Mouse (Mus musculus) gastrocnemius, adult 2 months (tissue): Measurements from ENCODE around the gene Atxn2. TPM values are rescaled to one million over a fixed set of nuclear protein-coding genes. Genes with fewer than 3 reads are reported as not detected.

Experiments
- DNase-seq: peaks from one replicate; pipeline ENCODE4 v3.0.0; 2022
- H3K27ac ChIP-seq: fragments of 200-600 bp; 2 replicates; pipeline ENCODE4 v1.8.1; 2022; ENCODE audit warnings: mild to moderate bottlenecking
- H3K4me3 ChIP-seq: fragments of 200-600 bp; 2 replicates; pipeline ENCODE4 v1.8.1; 2022; ENCODE audit warnings: mild to moderate bottlenecking, moderate library complexity
- CTCF ChIP-seq: fragments of 200-600 bp; IDR thresholded peaks from 2 replicates; pipeline ENCODE4 v1.8.1; 2022; ENCODE audit warnings: antibody characterized with exemption, mild to moderate bottlenecking, moderate library complexity
- intact Hi-C: fragments of 180-260 bp; cut with DNase I; formaldehyde crosslinking; loops from one replicate; pipeline ENCODE4 v1.15.1; 2025
- total RNA-seq, 2 experiments: library from RNA; stranded (reverse); gene quantifications; 2 replicates each; pipeline ENCODE4 v1.2.3; 2021

Atxn2 gene
- total RNA-seq, 2 experiments from 2014 or later, result 94.6 to 117 TPM

GRCm38 (mm10) chr5:121749633-121750032, 38.5 kb downstream of the Atxn2 start:
- H3K27ac ChIP-seq, result no peak overlapping the region
- intact Hi-C loops, result no loop called here
- no peak for DNase-seq
- no peak overlapping the region for H3K4me3 ChIP-seq
- no peak for TF ChIP-seq CTCF

GRCm38 (mm10) chr5:121757900-121758299, 46.8 kb downstream of the Atxn2 start:
- H3K27ac ChIP-seq, result peak overlapping the region; percentile 20; the same call in 1 of the 2 replicates
- no peak for DNase-seq
- no peak overlapping the region for H3K4me3 ChIP-seq
- TF ChIP-seq CTCF, result no peak
- intact Hi-C loops, result loop anchor here (5.0 kb wide), 1 partner anchor 46 kb away; the partner anchor contains the start of gene Atxn2

- Histone ChIP-seq H3K4me3 (no peak overlapping the region), H3K27ac (peak overlapping the region; percentile 20; the same call in 1 of the 2 replicates)
- TF ChIP-seq CTCF, result no peak
- intact Hi-C loops, result loop anchor here (5.0 kb wide), 1 partner anchor 46 kb away; the partner anchor contains the start of gene Atxn2
- DNase-seq, result no peak
These were observed 47.2 kb downstream of the Atxn2 start for GRCm38 (mm10) chr5:121758341-121758740.

- Histone ChIP-seq H3K4me3 (no peak overlapping the region), H3K27ac (no peak overlapping the region)
- no peak for TF ChIP-seq CTCF
- intact Hi-C loops, result loop anchor here (5.0 kb wide), 1 partner anchor 48 kb away; the partner anchor contains the start of gene Atxn2
- no peak for DNase-seq
These were observed 48.8 kb downstream of the Atxn2 start for GRCm38 (mm10) chr5:121759921-121760320.

DNA sequence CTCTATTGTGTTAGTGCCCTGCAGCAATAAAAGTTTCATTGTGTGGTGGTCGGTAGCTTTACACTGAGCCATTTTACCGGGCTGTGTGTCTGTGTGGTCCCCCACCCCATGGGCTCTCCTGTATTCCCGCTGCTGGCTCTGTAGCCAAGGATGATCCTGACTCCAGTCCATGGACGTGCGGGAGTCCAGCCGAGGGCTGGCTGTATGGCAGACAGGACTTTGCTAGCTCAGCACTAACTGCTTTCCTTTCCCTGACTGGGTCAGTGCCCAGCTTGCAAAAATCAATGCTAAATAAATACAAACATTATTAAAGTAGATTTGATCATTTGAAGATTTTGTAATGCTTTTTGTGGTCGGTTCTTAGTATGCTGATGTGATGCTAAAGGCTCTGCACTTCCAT, 50.3 kb downstream of the Atxn2 start:
- no peak for DNase-seq
- intact Hi-C loops, result no loop called here
- TF ChIP-seq CTCF, result no peak
- Histone ChIP-seq H3K4me3 (no peak overlapping the region), H3K27ac (no peak overlapping the region)

GRCm38 (mm10) chr5:121762949-121763348, 51.8 kb downstream of the Atxn2 start:
- intact Hi-C loops, result no loop called here
- no peak overlapping the region for H3K27ac ChIP-seq
- DNase-seq, result no peak
- no peak for TF ChIP-seq CTCF
- no peak overlapping the region for H3K4me3 ChIP-seq

GRCm38 (mm10) chr5:121765020-121765419, 53.9 kb downstream of the Atxn2 start:
- H3K27ac ChIP-seq, result no peak overlapping the region
- TF ChIP-seq CTCF, result no peak
- intact Hi-C loops, result no loop called here
- no peak overlapping the region for H3K4me3 ChIP-seq
- DNase-seq, result no peak

DNA sequence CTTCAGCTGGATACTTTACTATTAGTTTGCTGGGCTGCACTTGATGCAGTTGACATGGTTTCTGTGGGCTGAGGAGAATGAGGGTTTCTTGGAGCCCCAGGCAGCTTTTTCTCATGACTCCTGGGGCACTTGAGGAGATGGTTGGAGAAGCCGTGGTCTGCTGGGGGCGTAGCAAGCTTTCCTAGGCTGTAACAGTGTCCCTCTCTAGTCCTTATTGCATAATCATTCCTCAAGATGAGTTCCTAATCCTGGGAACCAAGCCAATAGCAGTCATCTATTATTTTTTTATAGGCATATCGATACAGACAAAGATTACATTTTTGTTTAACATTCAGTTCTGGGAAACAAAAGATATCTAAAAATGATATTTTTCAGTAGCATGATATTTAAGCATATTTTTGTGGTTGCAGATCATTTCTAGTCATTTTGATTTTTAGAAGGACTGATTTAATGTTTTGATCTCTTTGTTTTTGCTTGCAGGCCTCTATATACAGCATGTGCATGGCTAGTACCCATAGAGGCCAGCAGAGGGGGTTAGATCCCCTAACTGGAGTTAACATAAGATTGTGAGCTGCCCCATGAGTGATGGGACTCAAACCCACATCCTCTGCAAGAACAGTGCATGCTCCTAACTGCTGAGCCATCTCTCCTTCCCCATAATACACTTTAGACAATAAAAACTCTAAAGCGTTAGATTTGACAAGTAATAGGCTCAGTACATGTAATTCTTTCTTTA, 55.1 kb downstream of the Atxn2 start:
- DNase-seq, result no peak
- no peak overlapping the region for H3K4me3 ChIP-seq
- TF ChIP-seq CTCF, result peak; percentile 39
- H3K27ac ChIP-seq, result no peak overlapping the region; the same call in 1 of the 2 replicates
- intact Hi-C loops, result no loop called here

DNA sequence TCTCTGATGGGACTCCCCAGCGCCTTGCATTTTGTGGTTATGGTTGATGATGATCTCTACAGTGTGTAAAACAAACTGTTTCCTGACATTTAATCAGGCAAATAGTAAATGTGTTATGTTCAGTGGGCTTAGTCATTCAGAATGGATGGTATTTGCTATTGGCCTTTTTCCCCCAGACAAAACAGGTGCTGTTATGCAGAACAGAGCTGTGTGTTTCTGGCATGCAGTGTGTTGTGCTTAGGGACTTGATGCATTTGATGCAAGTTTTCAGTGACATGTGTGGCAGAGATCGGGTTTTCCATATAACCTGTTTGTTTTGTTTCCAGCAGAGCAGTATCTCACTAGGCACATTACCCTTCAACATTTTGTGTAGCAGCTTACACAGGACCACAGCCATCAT, 56.4 kb downstream of the Atxn2 start:
- Histone ChIP-seq H3K27ac (no peak overlapping the region), H3K4me3 (no peak overlapping the region)
- TF ChIP-seq CTCF, result no peak
- DNase-seq, result no peak
- intact Hi-C loops, result no loop called here

DNA sequence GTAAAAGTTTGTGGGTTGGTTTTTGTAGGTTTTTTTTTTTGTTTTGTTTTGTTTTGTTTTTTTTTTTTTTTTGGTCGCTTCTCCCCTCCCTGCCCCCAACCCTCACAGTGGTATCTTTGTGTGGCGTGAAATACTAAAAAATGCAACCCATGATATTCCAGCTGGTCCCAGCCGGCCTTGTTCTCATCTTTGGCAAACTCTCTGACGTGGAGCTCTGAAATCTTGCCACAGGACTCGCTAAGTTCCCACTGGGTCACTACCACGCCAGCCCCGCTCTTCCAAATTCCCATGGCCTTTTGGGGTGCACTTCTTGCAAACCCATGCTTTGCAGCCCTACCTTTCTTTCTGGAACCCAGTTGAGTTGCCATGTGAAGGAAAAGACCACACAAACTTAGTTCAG, 58.7 kb downstream of the Atxn2 start:
- intact Hi-C loops, result no loop called here
- Histone ChIP-seq H3K4me3 (no peak overlapping the region), H3K27ac (no peak overlapping the region)
- no peak for TF ChIP-seq CTCF
- DNase-seq, result peak; percentile 24

- no peak overlapping the region for H3K4me3 ChIP-seq
- DNase-seq, result no peak
- TF ChIP-seq CTCF, result no peak
- intact Hi-C loops, result no loop called here
- no peak overlapping the region for H3K27ac ChIP-seq
These were observed 60.5 kb downstream of the Atxn2 start for GRCm38 (mm10) chr5:121771611-121772010.

DNA sequence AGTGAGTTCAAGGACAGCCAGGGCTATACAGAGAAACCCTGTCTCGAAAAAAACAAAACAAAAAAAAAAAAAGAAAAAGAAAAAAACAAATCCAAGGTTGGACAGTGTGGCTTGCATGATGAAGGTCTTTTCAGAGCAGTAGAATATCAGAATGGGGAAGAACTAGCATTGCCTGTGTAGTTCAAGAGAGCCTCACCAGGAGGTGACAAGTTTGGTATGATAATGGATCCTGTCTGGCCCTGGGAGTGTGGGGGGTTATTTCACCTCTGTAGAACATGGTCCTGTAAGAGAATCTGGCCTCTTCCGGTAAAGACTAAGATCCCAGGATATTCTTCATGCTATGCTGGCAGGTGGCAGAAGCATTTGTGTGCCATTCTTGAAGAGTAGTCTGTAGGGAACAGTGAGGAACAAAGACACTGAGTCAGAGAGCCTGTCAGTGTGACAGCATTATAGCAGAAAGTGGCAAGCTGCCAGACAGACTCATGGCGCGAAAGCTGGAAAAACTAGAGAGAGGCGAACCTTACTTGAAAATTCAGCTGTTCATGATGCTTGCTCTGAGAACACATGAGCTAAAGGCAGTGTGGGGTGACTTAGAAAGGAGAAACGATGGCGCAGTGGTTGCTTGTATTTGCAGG, 67.5 kb downstream of the Atxn2 start:
- no peak for DNase-seq
- Histone ChIP-seq H3K27ac (no peak overlapping the region), H3K4me3 (no peak overlapping the region)
- no peak for TF ChIP-seq CTCF
- intact Hi-C loops, result no loop called here

GRCm38 (mm10) chr5:121780180-121780579, 69.0 kb downstream of the Atxn2 start:
- no peak for DNase-seq
- intact Hi-C loops, result loop anchor here (5.0 kb wide), 1 partner anchor 68 kb away; the partner anchor contains the start of gene Atxn2
- H3K4me3 ChIP-seq, result no peak overlapping the region
- TF ChIP-seq CTCF, result no peak
- no peak overlapping the region for H3K27ac ChIP-seq

GRCm38 (mm10) chr5:121782467-121782866, 71.3 kb downstream of the Atxn2 start:
- Histone ChIP-seq H3K4me3 (no peak overlapping the region), H3K27ac (no peak overlapping the region)
- TF ChIP-seq CTCF, result peak; percentile 36; the same call in 1 of the 2 replicates
- intact Hi-C loops, result loop anchor here (5.0 kb wide), 1 partner anchor 70 kb away; the partner anchor contains the start of gene Atxn2
- DNase-seq, result no peak
